Mouse (Mus musculus): ENCODE results near the gene Pdcd11. TPM values are rescaled to one million over a fixed set of nuclear protein-coding genes. Genes with fewer than 3 reads are reported as not detected.

The Pdcd11 gene
- polyA plus RNA-seq, 1 experiment from 2014 or later, result 5.7 TPM

GRCm38 (mm10) chr19:47151332-47152061 lies 60.9 kb downstream of the Pdcd11 start:
- 26% methylated on average over 32 of the region's 32 CpGs for WGBS
- Histone ChIP-seq H3K4me2 (peak overlapping the region; percentile 60), H3K9ac (peak overlapping the region; percentile 66), H3K27ac (replicated peaks) (no peak overlapping the region), H3K27me3 (peaks cover 19% of the 10 kb centered on the region; the same call in 1 of the 2 replicates), H3K4me1 (replicated peaks) (peaks cover 8% of the 10 kb centered on the region; the same call in 1 of the 2 replicates), H3K36me3 (no peaks in the 10 kb centered on the region), H3K9me3 (no peaks in the 10 kb centered on the region), H3K4me3 (peak overlapping the region; percentile 38)
- peak; percentile 73 for ATAC-seq (ENCODE audit: low read depth)

GRCm38 (mm10) chr19:47152062-47152369 lies 61.4 kb downstream of the Pdcd11 start:
- peaks cover 19% of the 10 kb centered on the region; the same call in 1 of the 2 replicates for H3K27me3 ChIP-seq
- H3K4me3 ChIP-seq, result peak overlapping the region; percentile 38
- no peaks in the 10 kb centered on the region for H3K36me3 ChIP-seq
- H3K27ac ChIP-seq (replicated peaks), result no peak overlapping the region
- H3K9ac ChIP-seq, result peak overlapping the region; percentile 66; the same call in 1 of the 2 replicates
- WGBS, result 63% methylated on average over 12 of the region's 12 CpGs
- peak overlapping the region; percentile 60 for H3K4me2 ChIP-seq
- no peaks in the 10 kb centered on the region for H3K9me3 ChIP-seq
- ATAC-seq (ENCODE audit: low read depth), result peak; percentile 62; the same call in 1 of the 2 replicates
- peaks cover 8% of the 10 kb centered on the region; the same call in 1 of the 2 replicates for H3K4me1 ChIP-seq (replicated peaks)

GRCm38 (mm10) chr19:47153767-47154166 lies 63.2 kb downstream of the Pdcd11 start:
- Histone ChIP-seq H3K36me3 (no peaks in the 10 kb centered on the region), H3K27me3 (peaks cover 19% of the 10 kb centered on the region; the same call in 1 of the 2 replicates), H3K9me3 (no peaks in the 10 kb centered on the region), H3K4me2 (no peak overlapping the region), H3K4me1 (replicated peaks) (peaks cover 8% of the 10 kb centered on the region; the same call in 1 of the 2 replicates), H3K9ac (no peak overlapping the region), H3K4me3 (no peak overlapping the region), H3K27ac (replicated peaks) (no peak overlapping the region)
- WGBS, result 90% methylated on average over 7 of the region's 7 CpGs
- no peak for ATAC-seq (ENCODE audit: low read depth)

GRCm38 (mm10) chr19:47157664-47158063 lies 67.1 kb downstream of the Pdcd11 start, which contains the start of gene Calhm3:
Gene Calhm3, minus strand, starts transcription at chr19:47157764.
- no peaks in the 10 kb centered on the region for H3K9me3 ChIP-seq
- ATAC-seq (ENCODE audit: low read depth), result no peak
- H3K4me2 ChIP-seq, result no peak within 1 kb of the TSS
- WGBS, result 78% methylated on average over 11 of the region's 11 CpGs
- H3K27me3 ChIP-seq, result 0 out of 2 replicates have a peak, but pooled peaks cover 4% of the 10 kb centered on the region
- H3K27ac ChIP-seq (replicated peaks), result no peak within 1 kb of the TSS
- H3K4me1 ChIP-seq (replicated peaks), result no peaks in the 10 kb centered on the region
- H3K36me3 ChIP-seq, result no peaks in the 10 kb centered on the region
- H3K4me3 ChIP-seq, result no peak within 1 kb of the TSS
- H3K9ac ChIP-seq, result no peak within 1 kb of the TSS

GRCm38 (mm10) chr19:47161669-47162068 lies 71.1 kb downstream of the Pdcd11 start:
- Histone ChIP-seq H3K4me2 (no peak overlapping the region), H3K27ac (replicated peaks) (no peak overlapping the region), H3K4me1 (replicated peaks) (no peaks in the 10 kb centered on the region), H3K27me3 (no peaks in the 10 kb centered on the region), H3K36me3 (no peaks in the 10 kb centered on the region), H3K4me3 (no peak overlapping the region), H3K9ac (no peak overlapping the region), H3K9me3 (no peaks in the 10 kb centered on the region)
- 78% methylated on average over 4 of the region's 4 CpGs for WGBS
- ATAC-seq (ENCODE audit: low read depth), result no peak

GRCm38 (mm10) chr19:47163176-47163744 lies 72.7 kb downstream of the Pdcd11 start:
- H3K9me3 ChIP-seq, result no peaks in the 10 kb centered on the region
- no peak overlapping the region for H3K4me2 ChIP-seq
- no peak overlapping the region for H3K9ac ChIP-seq
- H3K27me3 ChIP-seq, result peaks cover 5% of the 10 kb centered on the region
- H3K4me1 ChIP-seq (replicated peaks), result no peaks in the 10 kb centered on the region; the same call in 1 of the 2 replicates
- H3K27ac ChIP-seq (replicated peaks), result no peak overlapping the region
- ATAC-seq (ENCODE audit: low read depth), result no peak
- no peak overlapping the region for H3K4me3 ChIP-seq
- H3K36me3 ChIP-seq, result no peaks in the 10 kb centered on the region
- WGBS, result 90% methylated on average over 6 of the region's 6 CpGs

- no peak for ATAC-seq (ENCODE audit: low read depth)
- Histone ChIP-seq H3K27ac (replicated peaks) (no peak overlapping the region), H3K9me3 (no peaks in the 10 kb centered on the region), H3K27me3 (peaks cover 5% of the 10 kb centered on the region), H3K4me2 (no peak overlapping the region), H3K36me3 (no peaks in the 10 kb centered on the region), H3K4me1 (replicated peaks) (no peaks in the 10 kb centered on the region; the same call in 1 of the 2 replicates), H3K4me3 (no peak overlapping the region), H3K9ac (no peak overlapping the region)
- 14% methylated on average over 3 of the region's 3 CpGs for WGBS
These were observed 76.2 kb downstream of the Pdcd11 start for GRCm38 (mm10) chr19:47166758-47167157.

- Histone ChIP-seq H3K4me3 (no peak overlapping the region), H3K27me3 (peaks cover 5% of the 10 kb centered on the region), H3K9me3 (no peaks in the 10 kb centered on the region), H3K4me1 (replicated peaks) (no peaks in the 10 kb centered on the region; the same call in 1 of the 2 replicates), H3K9ac (no peak overlapping the region), H3K36me3 (no peaks in the 10 kb centered on the region), H3K27ac (replicated peaks) (no peak overlapping the region), H3K4me2 (no peak overlapping the region)
- WGBS, result 61% methylated on average over 7 of the region's 7 CpGs
- no peak for ATAC-seq (ENCODE audit: low read depth)
These were observed 77.1 kb downstream of the Pdcd11 start for GRCm38 (mm10) chr19:47167617-47168214.

- Histone ChIP-seq H3K4me2 (peak overlapping the region; percentile 40), H3K4me3 (0 out of 2 replicates have a peak overlapping the region, but pooled peaks have one; percentile 4), H3K27me3 (peaks cover 5% of the 10 kb centered on the region), H3K27ac (replicated peaks) (no peak overlapping the region), H3K36me3 (no peaks in the 10 kb centered on the region), H3K9me3 (no peaks in the 10 kb centered on the region), H3K4me1 (replicated peaks) (no peaks in the 10 kb centered on the region; the same call in 1 of the 2 replicates), H3K9ac (no peak overlapping the region)
- no peak for ATAC-seq (ENCODE audit: low read depth)
- WGBS, result 10% methylated on average over 13 of the region's 13 CpGs
These were observed 77.7 kb downstream of the Pdcd11 start for GRCm38 (mm10) chr19:47168223-47168622.

- peak overlapping the region; percentile 40 for H3K4me2 ChIP-seq
- no peaks in the 10 kb centered on the region; the same call in 1 of the 2 replicates for H3K4me1 ChIP-seq (replicated peaks)
- H3K27me3 ChIP-seq, result peaks cover 5% of the 10 kb centered on the region
- no peaks in the 10 kb centered on the region for H3K36me3 ChIP-seq
- no peak overlapping the region for H3K9ac ChIP-seq
- no peaks in the 10 kb centered on the region for H3K9me3 ChIP-seq
- 28% methylated on average over 11 of the region's 11 CpGs for WGBS
- ATAC-seq (ENCODE audit: low read depth), result peak; percentile 61; the same call in 1 of the 2 replicates
- H3K4me3 ChIP-seq, result no peak overlapping the region
- no peak overlapping the region for H3K27ac ChIP-seq (replicated peaks)
These were observed 78.3 kb downstream of the Pdcd11 start for GRCm38 (mm10) chr19:47168793-47169412.

GRCm38 (mm10) chr19:47174515-47174914 lies 83.9 kb downstream of the Pdcd11 start:
- Histone ChIP-seq H3K9ac (no peak overlapping the region), H3K4me3 (no peak overlapping the region), H3K27ac (replicated peaks) (no peak overlapping the region), H3K27me3 (peaks cover 21% of the 10 kb centered on the region), H3K4me2 (no peak overlapping the region), H3K36me3 (no peaks in the 10 kb centered on the region), H3K9me3 (no peaks in the 10 kb centered on the region), H3K4me1 (replicated peaks) (peaks cover 10% of the 10 kb centered on the region)
- 59% methylated on average over 3 of the region's 3 CpGs for WGBS
- ATAC-seq (ENCODE audit: low read depth), result no peak

- H3K27me3 ChIP-seq, result peaks cover 31% of the 10 kb centered on the region
- ATAC-seq (ENCODE audit: low read depth), result no peak
- no peak overlapping the region for H3K27ac ChIP-seq (replicated peaks)
- H3K4me2 ChIP-seq, result no peak overlapping the region
- H3K4me3 ChIP-seq, result no peak overlapping the region
- 63% methylated on average over 2 of the region's 2 CpGs for WGBS
- no peak overlapping the region for H3K9ac ChIP-seq
- no peaks in the 10 kb centered on the region for H3K9me3 ChIP-seq
- no peaks in the 10 kb centered on the region for H3K36me3 ChIP-seq
- H3K4me1 ChIP-seq (replicated peaks), result peaks cover 20% of the 10 kb centered on the region
These were observed 84.9 kb downstream of the Pdcd11 start for GRCm38 (mm10) chr19:47175472-47175871.
